Mouse (Mus musculus): ENCODE measurements at regions not wholly inside any gene's neighbourhood (a gene's known extent, or its start where the extent isn't known, plus 50 kb on each side); places are given as distances from the start of the nearest gene placed in this dataset.
"Not testable (repeated sequence)": the region's sequence is repeated elsewhere in the genome, so short reads cannot be mapped to it uniquely, and the experiment has no call there.

GRCm38 (mm10) chrX:166789031-166789430, 203.5 kb upstream of the Egfl6 start:
- TF ChIP-seq POLR2A (IDR thresholded peaks at IDR 0.05; ENCODE audit: low read depth, low read length), result no peak
- no peak for TF ChIP-seq CTCF (IDR thresholded peaks at IDR 0.05; ENCODE audit: extremely low read depth, insufficient read depth, insufficient read length, insufficient replicate concordance)
- Histone ChIP-seq H3K27ac (ENCODE audit: insufficient read depth, low read length) (no peak overlapping the region), H3K27me3 (ENCODE audit: control insufficient read depth, insufficient read depth, low read length) (no peaks in the 10 kb centered on the region), H3K4me3 (ENCODE audit: extremely low read depth, insufficient read depth, insufficient read length) (no peak overlapping the region), H3K36me3 (ENCODE audit: control insufficient read depth, insufficient read depth, low read length) (no peaks in the 10 kb centered on the region), H3K4me1 (ENCODE audit: control insufficient read depth, insufficient read depth, insufficient read length) (no peaks in the 10 kb centered on the region)
- DNase-seq (ENCODE audit: low read depth in 1 of 2, low spot score in 2 of 2), result no peak
- WGBS, result 80% methylated on average over 3 of the region's 3 CpGs

GRCm38 (mm10) chrX:166787137-166787536, 201.6 kb upstream of the Egfl6 start:
- 90% methylated on average over 1 of the region's 1 CpGs for WGBS
- not testable (repeated sequence) for H3K4me3 ChIP-seq (ENCODE audit: extremely low read depth, insufficient read depth, insufficient read length); H3K27ac ChIP-seq (ENCODE audit: insufficient read depth, low read length); H3K4me1 ChIP-seq (ENCODE audit: control insufficient read depth, insufficient read depth, insufficient read length); H3K27me3 ChIP-seq (ENCODE audit: control insufficient read depth, insufficient read depth, low read length); H3K36me3 ChIP-seq (ENCODE audit: control insufficient read depth, insufficient read depth, low read length); DNase-seq (ENCODE audit: low read depth in 1 of 2, low spot score in 2 of 2)

- no peak overlapping the region for H3K4me3 ChIP-seq (ENCODE audit: extremely low read depth, insufficient read depth, insufficient read length)
- H3K27ac ChIP-seq (ENCODE audit: insufficient read depth, low read length), result no peak overlapping the region
- no peaks in the 10 kb centered on the region for H3K4me1 ChIP-seq (ENCODE audit: control insufficient read depth, insufficient read depth, insufficient read length)
- no peaks in the 10 kb centered on the region for H3K36me3 ChIP-seq (ENCODE audit: control insufficient read depth, insufficient read depth, low read length)
- TF ChIP-seq CTCF (IDR thresholded peaks at IDR 0.05; ENCODE audit: extremely low read depth, insufficient read depth, insufficient read length, insufficient replicate concordance) (no peak), POLR2A (IDR thresholded peaks at IDR 0.05; ENCODE audit: low read depth, low read length) (no peak)
- WGBS, result 81% methylated on average over 3 of the region's 3 CpGs
- no peak for DNase-seq (ENCODE audit: low read depth in 1 of 2, low spot score in 2 of 2)
- no peaks in the 10 kb centered on the region for H3K27me3 ChIP-seq (ENCODE audit: control insufficient read depth, insufficient read depth, low read length)
These were observed 200.1 kb upstream of the Egfl6 start for GRCm38 (mm10) chrX:166785615-166786014.

- no peak for DNase-seq (ENCODE audit: low read depth in 1 of 2, low spot score in 2 of 2)
- no peaks in the 10 kb centered on the region for H3K27me3 ChIP-seq (ENCODE audit: control insufficient read depth, insufficient read depth, low read length)
- TF ChIP-seq CTCF (IDR thresholded peaks at IDR 0.05; ENCODE audit: extremely low read depth, insufficient read depth, insufficient read length, insufficient replicate concordance) (no peak), POLR2A (IDR thresholded peaks at IDR 0.05; ENCODE audit: low read depth, low read length) (no peak)
- 70% methylated on average over 2 of the region's 2 CpGs for WGBS
- no peaks in the 10 kb centered on the region for H3K4me1 ChIP-seq (ENCODE audit: control insufficient read depth, insufficient read depth, insufficient read length)
- no peak overlapping the region for H3K4me3 ChIP-seq (ENCODE audit: extremely low read depth, insufficient read depth, insufficient read length)
- H3K27ac ChIP-seq (ENCODE audit: insufficient read depth, low read length), result no peak overlapping the region
- no peaks in the 10 kb centered on the region for H3K36me3 ChIP-seq (ENCODE audit: control insufficient read depth, insufficient read depth, low read length)
These were observed 197.9 kb upstream of the Egfl6 start for GRCm38 (mm10) chrX:166783377-166783776.

GRCm38 (mm10) chrX:166779334-166780092, 194.0 kb upstream of the Egfl6 start:
- DNase-seq (ENCODE audit: low read depth in 1 of 2, low spot score in 2 of 2), result no peak
- H3K36me3 ChIP-seq (ENCODE audit: control insufficient read depth, insufficient read depth, low read length), result no peaks in the 10 kb centered on the region
- 83% methylated on average over 6 of the region's 6 CpGs for WGBS
- no peaks in the 10 kb centered on the region for H3K4me1 ChIP-seq (ENCODE audit: control insufficient read depth, insufficient read depth, insufficient read length)
- no peak overlapping the region for H3K27ac ChIP-seq (ENCODE audit: insufficient read depth, low read length)
- H3K4me3 ChIP-seq (ENCODE audit: extremely low read depth, insufficient read depth, insufficient read length), result no peak overlapping the region
- no peaks in the 10 kb centered on the region for H3K27me3 ChIP-seq (ENCODE audit: control insufficient read depth, insufficient read depth, low read length)
- TF ChIP-seq POLR2A (IDR thresholded peaks at IDR 0.05; ENCODE audit: low read depth, low read length), result no peak
- no peak for TF ChIP-seq CTCF (IDR thresholded peaks at IDR 0.05; ENCODE audit: extremely low read depth, insufficient read depth, insufficient read length, insufficient replicate concordance)

GRCm38 (mm10) chrX:166773408-166773854, 187.9 kb upstream of the Egfl6 start:
- TF ChIP-seq CTCF (IDR thresholded peaks at IDR 0.05; ENCODE audit: extremely low read depth, insufficient read depth, insufficient read length, insufficient replicate concordance), result no peak
- TF ChIP-seq POLR2A (IDR thresholded peaks at IDR 0.05; ENCODE audit: low read depth, low read length), result no peak
- Histone ChIP-seq H3K4me1 (ENCODE audit: control insufficient read depth, insufficient read depth, insufficient read length) (no peaks in the 10 kb centered on the region), H3K27me3 (ENCODE audit: control insufficient read depth, insufficient read depth, low read length) (no peaks in the 10 kb centered on the region), H3K4me3 (ENCODE audit: extremely low read depth, insufficient read depth, insufficient read length) (no peak overlapping the region), H3K27ac (ENCODE audit: insufficient read depth, low read length) (no peak overlapping the region), H3K36me3 (ENCODE audit: control insufficient read depth, insufficient read depth, low read length) (no peaks in the 10 kb centered on the region)
- DNase-seq (ENCODE audit: low read depth in 1 of 2, low spot score in 2 of 2), result no peak
- 27% methylated on average over 6 of the region's 6 CpGs for WGBS

GRCm38 (mm10) chrX:166766991-166767390, 181.5 kb upstream of the Egfl6 start:
- Histone ChIP-seq H3K27me3 (ENCODE audit: control insufficient read depth, insufficient read depth, low read length) (no peaks in the 10 kb centered on the region), H3K4me1 (ENCODE audit: control insufficient read depth, insufficient read depth, insufficient read length) (no peaks in the 10 kb centered on the region), H3K4me3 (ENCODE audit: extremely low read depth, insufficient read depth, insufficient read length) (no peak overlapping the region), H3K36me3 (ENCODE audit: control insufficient read depth, insufficient read depth, low read length) (no peaks in the 10 kb centered on the region), H3K27ac (ENCODE audit: insufficient read depth, low read length) (no peak overlapping the region)
- DNase-seq (ENCODE audit: low read depth in 1 of 2, low spot score in 2 of 2), result no peak
- TF ChIP-seq CTCF (IDR thresholded peaks at IDR 0.05; ENCODE audit: extremely low read depth, insufficient read depth, insufficient read length, insufficient replicate concordance) (no peak), POLR2A (IDR thresholded peaks at IDR 0.05; ENCODE audit: low read depth, low read length) (no peak)
- WGBS, result 85% methylated on average over 6 of the region's 6 CpGs

Data from spleen, adult 2 months (tissue).